Mouse (Mus musculus) midbrain, embryonic 14.5 days (tissue): ENCODE results near the gene Btnl1. TPM values are rescaled to one million over a fixed set of nuclear protein-coding genes. Genes with fewer than 3 reads are reported as not detected.

Source experiments
- ATAC-seq: fragments of 200-750 bp; cut with Nextera tagmentation; 2 replicates; pipeline ENCODE4 v1.8.0; 2017; ENCODE audit warnings: moderate number of reproducible peaks, moderate library complexity; ENCODE audit not compliant: low FRiP score, low TSS enrichment
- DNase-seq: peaks from one replicate; pipeline ENCODE4 v3.0.0-alpha.2; 2015
- H3K27ac ChIP-seq: fragments of 300-500 bp; sonication (generic); replicated peaks from 2 replicates; pipeline ENCODE4 v1.5.1; 2014; ENCODE audit warnings: mild to moderate bottlenecking, low read depth, low read length, moderate library complexity
- H3K27me3 ChIP-seq: fragments of 300-500 bp; sonication (generic); 2 replicates; pipeline ENCODE4 v1.6.1; 2014; ENCODE audit warnings: low read length, control low read depth, mixed read lengths; ENCODE audit not compliant: control insufficient read depth, insufficient read depth
- H3K36me3 ChIP-seq: fragments of 300-500 bp; sonication (generic); 2 replicates; pipeline ENCODE4 v1.6.1; 2014; ENCODE audit warnings: low read length, control low read depth; ENCODE audit not compliant: control insufficient read depth, insufficient read depth
- H3K4me1 ChIP-seq: fragments of 300-500 bp; sonication (generic); 2 replicates; pipeline ENCODE4 v1.6.1; 2014; ENCODE audit warnings: mild to moderate bottlenecking, antibody characterized with exemption, low read length, control low read depth; ENCODE audit not compliant: control insufficient read depth, insufficient read depth
- H3K4me2 ChIP-seq: fragments of 300-500 bp; sonication (generic); 2 replicates; pipeline ENCODE4 v1.6.1; 2014; ENCODE audit warnings: mild to moderate bottlenecking, low read length, moderate library complexity
- H3K4me3 ChIP-seq: fragments of 300-500 bp; sonication (generic); replicated peaks from 2 replicates; pipeline ENCODE4 v1.5.1; 2014; ENCODE audit warnings: low read depth, low read length
- H3K9ac ChIP-seq: fragments of 300-500 bp; sonication (generic); replicated peaks from 2 replicates; pipeline ENCODE4 v1.6.1; 2014; ENCODE audit warnings: mild to moderate bottlenecking, low read length, moderate library complexity
- H3K9me3 ChIP-seq: fragments of 300-500 bp; sonication (generic); 2 replicates; pipeline ENCODE4 v1.6.1; 2016; ENCODE audit warnings: low read length, control low read depth, mixed read lengths; ENCODE audit not compliant: control insufficient read depth
- WGBS: fragments of 180-500 bp; shearing (Covaris S2); extraction: QIAGEN DNeasy Blood & Tissue Kit; methylation state at CpG from one replicate; pipeline ENCODE4 v1.1.7; 2014; 5-methylcytosine and 5-hydroxymethylcytosine counted together
- polyA plus RNA-seq: library from polyadenylated mRNA; unstranded; fragments of >200 nt; fragmentation: Nextera tagmentation; extraction: Ambion mirVana; gene quantifications from 2 replicates; pipeline ENCODE4 v1.2.1, GENCODE M21; 2014

Btnl1 gene
- polyA plus RNA-seq = not detected in 2 replicates

DNA sequence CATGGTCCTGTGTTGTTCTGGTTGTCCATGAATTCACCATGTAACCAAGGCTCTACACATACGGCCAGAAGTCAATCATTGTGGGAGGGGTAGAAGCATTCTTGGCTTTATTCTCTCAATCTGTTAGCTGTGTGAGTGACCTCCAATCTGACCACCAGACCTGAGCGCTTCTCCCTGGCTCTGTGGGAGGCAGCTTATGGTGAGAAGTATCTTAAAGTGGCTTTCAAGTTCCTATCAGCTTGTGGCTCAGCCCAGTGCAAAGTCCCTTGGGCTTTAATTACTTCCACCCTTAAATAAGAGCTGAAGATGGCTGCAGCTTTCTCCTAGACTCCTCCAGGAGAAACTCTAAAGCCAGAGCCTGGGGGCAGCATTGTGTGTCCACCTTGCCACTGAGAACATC lies at the start of gene Btnl1:
Btnl1 (plus strand) TSS at position 286 of the 400 bp plus-strand sequence.
- H3K9me3 ChIP-seq = no peaks in the 10 kb centered on the region
- no peak within 1 kb of the TSS for H3K4me2 ChIP-seq
- ATAC-seq (no peak), DNase-seq (no peak)
- H3K4me1 ChIP-seq = no peaks in the 10 kb centered on the region
- H3K27ac ChIP-seq = no peak within 1 kb of the TSS
- 79% methylated on average over 2 of the region's 2 CpGs for WGBS
- H3K36me3 ChIP-seq = no peaks in the 10 kb centered on the region
- H3K4me3 ChIP-seq = no peak within 1 kb of the TSS
- H3K9ac ChIP-seq = no peak within 1 kb of the TSS
- no peaks in the 10 kb centered on the region for H3K27me3 ChIP-seq

DNA sequence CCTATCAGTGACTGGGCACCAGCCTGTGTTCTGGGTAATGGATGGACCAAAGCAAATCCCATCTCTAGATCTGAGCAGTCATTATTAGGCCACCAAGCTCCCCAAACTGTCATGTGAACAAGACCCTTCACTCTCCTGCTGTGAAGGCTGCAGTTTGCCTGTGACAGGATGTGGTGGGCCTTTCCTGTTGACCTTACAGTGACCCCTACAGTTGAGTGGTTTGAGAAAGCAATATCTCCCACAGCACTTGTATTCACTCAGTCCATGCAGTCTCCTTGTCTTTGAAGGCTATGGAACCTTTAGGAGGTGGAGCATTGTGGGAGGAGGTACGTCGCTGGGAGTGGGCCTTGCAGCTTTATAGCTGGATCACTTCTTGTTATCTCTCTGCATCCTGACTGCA lies 47.1 kb upstream of the Btnl1 start:
- 78% methylated on average over 2 of the region's 2 CpGs for WGBS
- no peak overlapping the region for H3K27ac ChIP-seq
- H3K4me2 ChIP-seq = no peak overlapping the region
- no peak overlapping the region for H3K9ac ChIP-seq
- H3K27me3 ChIP-seq = no peaks in the 10 kb centered on the region
- no peak overlapping the region for H3K4me3 ChIP-seq
- DNase-seq (no peak), ATAC-seq (no peak)
- no peaks in the 10 kb centered on the region for H3K9me3 ChIP-seq
- H3K4me1 ChIP-seq = no peaks in the 10 kb centered on the region
- no peaks in the 10 kb centered on the region for H3K36me3 ChIP-seq

DNA sequence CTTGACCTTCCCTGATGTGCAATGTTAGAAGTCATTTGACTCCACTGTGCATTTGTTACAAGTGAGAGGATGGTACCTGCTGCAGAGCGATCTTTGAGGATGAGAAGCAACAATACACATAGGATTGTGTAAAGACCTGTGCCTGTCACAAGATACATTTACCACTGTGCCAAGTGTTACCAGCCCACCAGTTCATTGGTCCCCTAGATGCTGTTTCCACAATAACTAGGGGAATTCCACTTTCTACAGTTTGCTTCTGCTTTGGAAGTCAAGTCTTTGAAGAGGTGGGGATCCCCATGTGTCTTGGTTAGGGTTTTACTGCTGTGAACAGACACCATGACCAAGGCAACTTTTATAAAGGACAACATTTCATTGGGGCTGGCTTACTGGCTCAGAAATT lies 45.7 kb upstream of the Btnl1 start:
- DNase-seq (no peak), ATAC-seq (no peak)
- Histone ChIP-seq H3K4me3 (no peak overlapping the region), H3K9ac (no peak overlapping the region), H3K4me1 (no peaks in the 10 kb centered on the region), H3K9me3 (no peaks in the 10 kb centered on the region), H3K27ac (no peak overlapping the region), H3K27me3 (no peaks in the 10 kb centered on the region), H3K36me3 (no peaks in the 10 kb centered on the region), H3K4me2 (no peak overlapping the region)
- 83% methylated on average over 1 of the region's 1 CpGs for WGBS

DNA sequence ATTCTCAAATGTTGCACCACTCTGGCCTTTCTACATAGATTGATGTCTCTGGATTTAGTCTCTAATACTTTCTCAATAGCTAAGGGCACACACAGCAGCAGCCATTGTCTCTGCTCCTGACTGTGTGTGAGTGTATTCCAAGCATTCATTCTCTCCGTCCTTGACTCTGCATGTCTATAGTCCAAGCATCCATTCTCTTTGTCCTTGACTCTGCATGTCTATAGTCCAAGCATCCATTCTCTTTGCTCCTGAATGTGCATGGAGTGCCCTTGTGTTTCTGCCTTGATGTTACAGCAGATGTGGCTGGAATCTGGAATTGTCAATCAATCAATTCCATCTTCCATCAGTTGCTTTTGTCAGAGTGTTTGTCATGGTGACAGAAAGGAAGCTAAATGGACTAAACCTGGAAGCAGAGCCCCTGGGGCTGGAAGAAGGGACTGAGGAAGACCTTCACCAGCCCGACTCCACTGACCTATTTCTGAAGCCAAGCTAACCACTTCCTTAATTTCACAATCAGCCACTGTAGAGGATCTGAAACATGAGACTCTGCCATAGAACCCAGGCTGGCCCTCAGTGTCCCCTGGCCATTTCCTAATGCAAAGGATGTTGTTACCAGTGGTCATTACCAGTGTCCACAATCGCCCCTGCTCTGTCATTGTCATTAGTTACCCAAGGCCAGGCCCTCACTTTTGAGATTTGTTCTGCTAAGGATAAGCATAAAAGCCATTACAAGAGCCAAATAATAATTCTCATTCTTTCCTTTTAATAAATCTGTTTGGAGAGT lies 36.1 kb upstream of the Btnl1 start:
- Histone ChIP-seq H3K4me3 (no peak overlapping the region), H3K27me3 (no peaks in the 10 kb centered on the region), H3K4me2 (no peak overlapping the region), H3K4me1 (no peaks in the 10 kb centered on the region), H3K9ac (no peak overlapping the region), H3K9me3 (no peaks in the 10 kb centered on the region), H3K27ac (no peak overlapping the region), H3K36me3 (no peaks in the 10 kb centered on the region)
- no peak for DNase-seq
- ATAC-seq = no peak
- 50% methylated on average over 3 of the region's 3 CpGs for WGBS

DNA sequence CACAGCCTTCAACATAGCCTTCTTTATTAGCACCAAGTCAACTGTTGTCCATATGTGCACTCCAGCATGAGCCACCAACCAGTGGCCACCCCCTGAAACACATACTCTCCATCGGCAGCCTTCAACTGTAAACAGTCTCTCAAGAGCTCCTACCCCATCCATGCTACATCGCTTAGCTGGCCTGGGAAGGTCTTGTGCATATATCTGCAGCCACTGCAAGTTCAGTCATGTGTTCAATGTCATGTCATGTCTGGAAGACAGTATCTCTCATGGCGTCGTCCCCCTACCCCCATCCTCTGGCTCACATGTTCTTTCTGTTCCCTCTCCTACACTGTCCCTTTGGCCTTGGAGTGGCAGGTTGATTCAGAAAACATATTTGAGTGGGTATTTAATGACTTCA lies 32.0 kb upstream of the Btnl1 start:
- Histone ChIP-seq H3K9me3 (no peaks in the 10 kb centered on the region), H3K27me3 (no peaks in the 10 kb centered on the region), H3K36me3 (no peaks in the 10 kb centered on the region), H3K4me2 (no peak overlapping the region), H3K9ac (no peak overlapping the region), H3K27ac (no peak overlapping the region), H3K4me3 (no peak overlapping the region), H3K4me1 (no peaks in the 10 kb centered on the region)
- DNase-seq = no peak
- no peak for ATAC-seq
- WGBS = 92% methylated on average over 4 of the region's 4 CpGs

DNA sequence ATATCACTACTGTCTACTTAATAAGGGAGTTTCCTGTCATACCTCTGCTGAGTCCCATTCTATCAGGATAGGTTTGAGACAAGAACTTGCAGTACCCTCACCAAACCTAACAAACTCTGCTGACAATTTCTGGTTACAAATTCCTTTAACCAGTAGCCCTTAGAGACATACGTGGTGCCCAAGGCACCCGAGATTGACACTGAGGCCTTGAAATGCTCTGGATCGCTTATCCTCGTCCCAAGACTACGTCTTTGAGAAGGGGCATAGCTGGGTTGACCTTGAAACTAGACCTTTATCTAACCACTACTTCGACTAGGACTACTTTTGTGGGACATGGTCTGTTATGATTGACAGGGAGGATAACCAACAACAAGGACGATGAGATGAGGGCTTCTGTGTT lies 31.4 kb upstream of the Btnl1 start:
- 87% methylated on average over 7 of the region's 7 CpGs for WGBS
- Histone ChIP-seq H3K36me3 (no peaks in the 10 kb centered on the region), H3K4me3 (no peak overlapping the region), H3K27ac (no peak overlapping the region), H3K9ac (no peak overlapping the region), H3K9me3 (no peaks in the 10 kb centered on the region), H3K4me1 (no peaks in the 10 kb centered on the region), H3K27me3 (no peaks in the 10 kb centered on the region), H3K4me2 (no peak overlapping the region)
- DNase-seq = no peak
- no peak for ATAC-seq

DNA sequence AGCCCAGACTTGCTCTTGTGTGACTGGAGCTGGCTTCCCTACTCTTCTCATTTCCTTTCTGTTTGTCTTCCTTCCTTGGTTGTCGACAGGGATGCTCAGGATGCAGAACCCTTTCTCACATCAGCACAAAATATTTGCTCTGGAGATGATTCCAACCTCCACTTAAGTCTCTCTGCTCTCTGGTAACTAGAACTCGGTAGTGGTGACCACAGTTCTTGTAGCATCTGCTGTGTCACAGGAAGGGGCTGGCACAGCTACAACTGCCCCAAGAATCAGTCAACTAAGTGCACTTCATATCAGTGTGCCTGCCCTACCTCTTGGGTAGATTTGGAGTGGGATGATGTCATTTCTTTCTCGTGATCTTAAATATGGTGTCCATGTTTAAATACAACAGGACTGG lies 30.9 kb upstream of the Btnl1 start:
- Histone ChIP-seq H3K27me3 (no peaks in the 10 kb centered on the region), H3K4me2 (no peak overlapping the region), H3K36me3 (no peaks in the 10 kb centered on the region), H3K4me3 (no peak overlapping the region), H3K27ac (no peak overlapping the region), H3K9ac (no peak overlapping the region), H3K4me1 (no peaks in the 10 kb centered on the region), H3K9me3 (no peaks in the 10 kb centered on the region)
- ATAC-seq (no peak), DNase-seq (no peak)
- 81% methylated on average over 3 of the region's 3 CpGs for WGBS

DNA sequence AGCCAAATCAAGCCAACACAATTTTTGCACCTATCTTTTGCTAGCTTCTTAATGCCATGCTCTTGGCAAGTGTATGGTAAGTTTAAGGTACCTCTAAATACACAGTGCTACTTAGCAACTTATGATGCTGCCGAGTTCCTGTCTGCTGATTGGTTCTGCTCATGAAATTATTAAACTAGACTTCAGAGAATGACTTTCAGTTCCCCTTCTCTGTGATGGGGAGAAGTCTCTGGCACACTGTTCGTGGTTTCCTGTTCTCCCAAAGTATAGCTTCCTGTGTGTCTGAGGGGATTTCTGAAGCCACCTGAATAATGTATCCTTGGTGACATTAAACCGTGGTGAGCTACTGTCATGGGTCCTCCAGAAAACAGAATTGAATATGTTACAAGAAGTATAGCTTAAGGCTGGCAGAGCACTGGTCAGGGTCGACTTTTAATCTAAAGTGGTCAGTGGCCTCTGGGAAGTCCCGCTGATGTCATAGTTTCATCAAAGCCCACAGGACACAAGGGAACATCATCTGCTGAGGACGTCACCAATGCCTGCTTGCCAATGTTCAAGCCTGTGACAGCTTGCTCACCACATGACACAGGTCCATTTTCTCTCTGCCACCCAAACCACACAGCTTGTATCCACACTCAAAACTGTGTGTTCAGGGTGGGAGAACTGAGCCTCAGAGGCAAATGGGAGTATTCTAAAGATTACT lies 29.2 kb upstream of the Btnl1 start:
- no peaks in the 10 kb centered on the region for H3K4me1 ChIP-seq
- no peak overlapping the region for H3K27ac ChIP-seq
- H3K9me3 ChIP-seq = no peaks in the 10 kb centered on the region
- H3K9ac ChIP-seq = no peak overlapping the region
- WGBS = 74% methylated on average over 6 of the region's 6 CpGs
- H3K27me3 ChIP-seq = no peaks in the 10 kb centered on the region
- no peaks in the 10 kb centered on the region for H3K36me3 ChIP-seq
- H3K4me2 ChIP-seq = no peak overlapping the region
- no peak overlapping the region for H3K4me3 ChIP-seq
- DNase-seq (peak; percentile 51), ATAC-seq (no peak)

DNA sequence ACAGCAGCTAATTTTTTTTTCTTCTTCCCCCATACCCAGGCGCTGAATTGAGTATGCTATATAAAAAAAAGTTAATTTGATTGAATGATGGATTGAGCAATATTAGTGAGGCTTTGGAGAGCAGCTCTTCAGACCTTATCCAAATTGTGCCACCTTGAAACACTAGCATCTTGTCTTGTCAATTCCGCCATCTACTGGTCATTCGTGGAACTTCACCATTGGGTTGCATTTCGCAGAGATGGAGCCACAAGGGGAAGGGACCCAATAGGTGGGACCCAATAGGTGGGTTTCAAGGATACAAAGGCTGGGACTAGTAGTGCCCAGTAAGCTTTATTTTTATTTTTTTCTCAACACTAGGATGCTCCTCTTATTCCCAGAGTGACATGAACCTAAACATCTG lies 27.5 kb upstream of the Btnl1 start:
- ATAC-seq (no peak), DNase-seq (peak; percentile 92)
- 4% methylated on average over 4 of the region's 4 CpGs for WGBS
- Histone ChIP-seq H3K9ac (no peak overlapping the region), H3K4me2 (no peak overlapping the region), H3K4me3 (no peak overlapping the region), H3K27me3 (no peaks in the 10 kb centered on the region), H3K4me1 (no peaks in the 10 kb centered on the region), H3K36me3 (no peaks in the 10 kb centered on the region), H3K27ac (no peak overlapping the region), H3K9me3 (no peaks in the 10 kb centered on the region)
